Mouse (Mus musculus) heart, embryonic 11.5 days (tissue): ENCODE measurements at regions not wholly inside any gene's neighbourhood (a gene's known extent, or its start where the extent isn't known, plus 50 kb on each side); places are given as distances from the start of the nearest gene placed in this dataset.

ENCODE experiments used
- ATAC-seq: fragments of 200-750 bp; cut with Nextera tagmentation; replicated peaks from 2 replicates; pipeline ENCODE4 v1.8.0; 2017; ENCODE audit warnings: moderate library complexity; ENCODE audit not compliant: insufficient number of reproducible peaks, low FRiP score, low TSS enrichment
- H3K27ac ChIP-seq: fragments of 300-500 bp; sonication (generic); 2 replicates; pipeline ENCODE4 v1.5.1; 2014; ENCODE audit warnings: mild to moderate bottlenecking, low read depth, low read length
- H3K27me3 ChIP-seq: fragments of 300-500 bp; sonication (generic); 2 replicates; pipeline ENCODE4 v1.6.1; 2014; ENCODE audit warnings: mild to moderate bottlenecking, low read length, mixed read lengths; ENCODE audit not compliant: control insufficient read depth, insufficient read depth
- H3K36me3 ChIP-seq: fragments of 300-500 bp; sonication (generic); 2 replicates; pipeline ENCODE4 v1.6.1; 2014; ENCODE audit warnings: mild to moderate bottlenecking, low read length, moderate library complexity, mixed read lengths; ENCODE audit not compliant: control insufficient read depth, insufficient read depth
- H3K4me1 ChIP-seq: fragments of 300-500 bp; sonication (generic); 2 replicates; pipeline ENCODE4 v1.6.1; 2014; ENCODE audit warnings: low read length; ENCODE audit not compliant: control insufficient read depth, insufficient read depth
- H3K4me2 ChIP-seq: fragments of 300-500 bp; sonication (generic); 2 replicates; pipeline ENCODE4 v1.6.1; 2014; ENCODE audit warnings: mild to moderate bottlenecking, moderate library complexity
- H3K4me3 ChIP-seq: fragments of 300-500 bp; sonication (generic); 2 replicates; pipeline ENCODE4 v1.5.1; 2014; ENCODE audit warnings: low read depth, low read length
- H3K9ac ChIP-seq: fragments of 300-500 bp; sonication (generic); 2 replicates; pipeline ENCODE4 v1.6.1; 2014; ENCODE audit warnings: mild to moderate bottlenecking, low read depth, low read length, moderate library complexity
- H3K9me3 ChIP-seq: fragments of 300-500 bp; sonication (generic); replicated peaks from 2 replicates; pipeline ENCODE4 v1.6.1; 2016; ENCODE audit warnings: low read length; ENCODE audit not compliant: control insufficient read depth
- WGBS: fragments of 180-500 bp; shearing (Covaris S2); extraction: QIAGEN DNeasy Blood & Tissue Kit; methylation state at CpG from one replicate; pipeline ENCODE4 v1.1.7; 2014; ENCODE audit not compliant: insufficient replicate concordance; 5-methylcytosine and 5-hydroxymethylcytosine counted together

DNA sequence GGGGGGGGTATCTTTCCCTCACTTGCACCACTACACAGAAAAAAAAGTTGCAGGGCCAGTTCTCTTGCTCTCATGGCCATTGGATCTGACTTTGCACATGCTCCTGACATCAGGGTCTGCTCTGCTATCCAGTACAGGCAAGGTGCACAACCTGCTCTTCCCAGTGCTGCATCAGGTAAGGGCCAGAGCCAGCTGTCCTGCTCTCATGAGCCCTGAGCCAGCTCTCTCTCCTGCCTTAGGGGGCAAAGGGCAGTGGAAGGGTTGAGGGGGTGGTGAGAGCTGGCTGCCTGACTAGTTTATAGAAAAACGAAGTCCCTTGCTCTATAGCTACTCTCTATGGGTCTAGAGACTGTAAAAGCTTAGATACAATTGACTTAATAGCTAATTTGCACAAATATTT lies 927.6 kb downstream of the Rab28 start:
- no peak for ATAC-seq
- H3K9me3 ChIP-seq: no peaks in the 10 kb centered on the region
- 53% methylated on average over 1 of the region's 1 CpGs for WGBS
- no peak overlapping the region for H3K9ac ChIP-seq
- H3K27me3 ChIP-seq: no peaks in the 10 kb centered on the region
- no peak overlapping the region for H3K4me2 ChIP-seq
- H3K4me3 ChIP-seq: no peak overlapping the region
- H3K27ac ChIP-seq: no peak overlapping the region
- no peaks in the 10 kb centered on the region for H3K36me3 ChIP-seq
- no peaks in the 10 kb centered on the region for H3K4me1 ChIP-seq

DNA sequence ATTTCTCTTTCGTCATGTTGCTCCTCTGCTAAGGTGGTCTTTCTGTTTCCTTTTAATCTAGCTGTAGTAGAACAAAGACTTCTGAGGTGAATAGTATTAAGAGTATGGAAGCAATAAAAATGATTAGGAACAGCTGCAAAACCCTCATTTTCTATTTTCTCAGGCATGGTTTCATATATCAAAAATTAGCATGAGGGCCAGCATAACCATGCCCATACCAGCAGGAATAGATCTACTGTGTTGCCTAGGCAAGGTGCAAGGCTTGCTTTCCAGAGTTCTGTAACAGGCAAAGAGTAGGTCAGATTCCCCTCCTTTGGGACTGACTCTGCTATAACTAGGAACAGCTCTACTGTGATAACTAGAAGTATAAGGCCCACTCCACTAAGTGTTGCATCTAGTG lies 928.1 kb downstream of the Rab28 start:
- no peaks in the 10 kb centered on the region for H3K27me3 ChIP-seq
- H3K9ac ChIP-seq: no peak overlapping the region
- H3K4me1 ChIP-seq: no peaks in the 10 kb centered on the region
- 83% methylated on average over 1 of the region's 1 CpGs for WGBS
- no peaks in the 10 kb centered on the region for H3K9me3 ChIP-seq
- no peak for ATAC-seq
- H3K4me2 ChIP-seq: no peak overlapping the region
- no peaks in the 10 kb centered on the region for H3K36me3 ChIP-seq
- no peak overlapping the region for H3K27ac ChIP-seq
- no peak overlapping the region for H3K4me3 ChIP-seq

DNA sequence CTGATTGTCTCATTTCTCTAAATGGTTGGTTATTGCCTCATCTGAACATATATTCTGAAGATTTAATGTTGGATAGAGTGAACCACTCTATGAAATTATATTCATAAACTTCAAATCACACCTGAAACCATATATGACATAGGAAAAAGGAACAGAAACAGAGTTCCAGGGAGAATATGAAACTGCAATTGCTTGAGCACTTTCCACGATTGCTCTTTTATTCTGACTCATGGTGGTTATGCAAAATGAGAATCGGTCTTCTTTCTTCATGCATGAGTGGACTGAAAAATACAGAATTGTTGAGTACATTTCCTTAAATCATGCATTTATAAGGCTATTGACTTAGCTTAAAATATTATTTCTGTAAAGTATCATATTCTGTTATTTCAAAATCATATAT lies 932.1 kb downstream of the Rab28 start:
- Histone ChIP-seq H3K9me3 (no peaks in the 10 kb centered on the region), H3K9ac (no peak overlapping the region), H3K36me3 (no peaks in the 10 kb centered on the region), H3K27me3 (no peaks in the 10 kb centered on the region), H3K4me2 (no peak overlapping the region), H3K27ac (no peak overlapping the region), H3K4me1 (no peaks in the 10 kb centered on the region), H3K4me3 (no peak overlapping the region)
- no peak for ATAC-seq
- WGBS: 82% methylated on average over 2 of the region's 2 CpGs

DNA sequence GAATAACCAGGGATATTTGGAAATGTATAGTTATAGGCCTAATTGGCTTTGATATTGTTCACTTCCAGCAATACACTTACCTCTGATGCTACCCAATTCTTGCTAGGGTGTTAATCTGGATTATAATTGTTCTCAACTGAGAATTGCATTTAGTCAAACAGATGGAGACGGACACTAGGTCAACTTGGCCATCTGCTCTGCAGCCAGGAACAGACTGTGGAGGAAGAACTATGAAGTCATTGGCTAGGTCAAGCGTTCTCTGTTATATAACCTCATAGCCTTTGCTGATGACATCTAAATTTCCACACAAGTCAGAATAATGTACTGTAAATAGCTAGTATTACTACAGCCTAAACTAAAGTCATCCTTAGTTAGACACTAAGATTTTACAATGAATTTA lies 947.7 kb downstream of the Rab28 start:
- WGBS: 72% methylated on average over 2 of the region's 2 CpGs
- no peak for ATAC-seq
- no peak overlapping the region for H3K27ac ChIP-seq

DNA sequence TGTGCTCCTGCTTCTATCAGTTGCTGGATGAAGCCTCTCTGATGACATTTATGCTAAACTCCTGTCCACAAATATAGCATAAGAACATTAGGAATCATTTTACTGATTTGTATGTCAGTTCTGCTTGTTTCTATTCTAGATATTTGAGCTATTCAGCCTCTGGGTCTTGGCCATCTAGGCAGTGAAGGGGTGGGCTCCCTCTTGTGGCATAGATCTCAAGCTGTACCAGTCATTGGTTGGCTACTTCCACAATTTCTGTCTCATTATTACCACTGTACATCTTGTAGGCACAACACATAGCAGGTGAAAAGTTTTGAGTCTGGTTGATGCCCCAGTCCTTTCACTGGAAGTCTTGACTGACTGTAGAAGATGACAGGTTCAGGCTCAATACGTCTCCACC lies 957.9 kb downstream of the Rab28 start:
- H3K36me3 ChIP-seq: no peaks in the 10 kb centered on the region
- H3K4me3 ChIP-seq: no peak overlapping the region
- no peaks in the 10 kb centered on the region for H3K9me3 ChIP-seq
- WGBS: 64% methylated on average over 1 of the region's 1 CpGs
- no peak for ATAC-seq
- no peak overlapping the region for H3K27ac ChIP-seq
- H3K27me3 ChIP-seq: no peaks in the 10 kb centered on the region
- H3K4me1 ChIP-seq: no peaks in the 10 kb centered on the region
- H3K9ac ChIP-seq: no peak overlapping the region
- H3K4me2 ChIP-seq: no peak overlapping the region

More for the DNA sequence above, 947.7 kb downstream of the Rab28 start:
- no peaks in the 10 kb centered on the region for H3K27me3 ChIP-seq
- H3K4me2 ChIP-seq: no peak overlapping the region
- no peak overlapping the region for H3K9ac ChIP-seq
- H3K4me1 ChIP-seq: no peaks in the 10 kb centered on the region
- no peaks in the 10 kb centered on the region for H3K9me3 ChIP-seq
- no peak overlapping the region for H3K4me3 ChIP-seq
- no peaks in the 10 kb centered on the region for H3K36me3 ChIP-seq

DNA sequence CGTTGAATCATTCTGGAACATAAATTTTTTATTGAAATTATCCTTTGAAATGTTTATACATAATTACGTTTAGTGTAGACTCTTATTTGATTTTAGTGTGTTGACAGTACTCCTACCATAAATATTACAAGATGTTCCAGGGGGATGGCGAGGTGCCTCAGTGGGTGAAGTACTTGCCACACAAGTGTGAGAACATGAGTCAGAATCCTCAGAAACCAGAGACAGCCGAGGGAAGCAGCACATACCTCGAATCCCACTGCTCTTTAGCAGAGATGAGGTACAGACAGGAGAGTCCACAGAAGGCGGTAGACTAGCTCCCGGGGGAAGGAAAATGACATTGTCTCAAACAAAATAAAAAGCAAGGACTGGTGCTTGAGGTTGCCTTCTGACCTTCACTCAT lies 972.3 kb downstream of the Rab28 start:
- Histone ChIP-seq H3K4me2 (no peak overlapping the region), H3K27me3 (no peaks in the 10 kb centered on the region), H3K4me1 (no peaks in the 10 kb centered on the region; the same call in 1 of the 2 replicates), H3K9me3 (no peaks in the 10 kb centered on the region), H3K27ac (no peak overlapping the region), H3K36me3 (no peaks in the 10 kb centered on the region), H3K9ac (no peak overlapping the region), H3K4me3 (no peak overlapping the region)
- WGBS: 73% methylated on average over 7 of the region's 7 CpGs
- no peak for ATAC-seq

DNA sequence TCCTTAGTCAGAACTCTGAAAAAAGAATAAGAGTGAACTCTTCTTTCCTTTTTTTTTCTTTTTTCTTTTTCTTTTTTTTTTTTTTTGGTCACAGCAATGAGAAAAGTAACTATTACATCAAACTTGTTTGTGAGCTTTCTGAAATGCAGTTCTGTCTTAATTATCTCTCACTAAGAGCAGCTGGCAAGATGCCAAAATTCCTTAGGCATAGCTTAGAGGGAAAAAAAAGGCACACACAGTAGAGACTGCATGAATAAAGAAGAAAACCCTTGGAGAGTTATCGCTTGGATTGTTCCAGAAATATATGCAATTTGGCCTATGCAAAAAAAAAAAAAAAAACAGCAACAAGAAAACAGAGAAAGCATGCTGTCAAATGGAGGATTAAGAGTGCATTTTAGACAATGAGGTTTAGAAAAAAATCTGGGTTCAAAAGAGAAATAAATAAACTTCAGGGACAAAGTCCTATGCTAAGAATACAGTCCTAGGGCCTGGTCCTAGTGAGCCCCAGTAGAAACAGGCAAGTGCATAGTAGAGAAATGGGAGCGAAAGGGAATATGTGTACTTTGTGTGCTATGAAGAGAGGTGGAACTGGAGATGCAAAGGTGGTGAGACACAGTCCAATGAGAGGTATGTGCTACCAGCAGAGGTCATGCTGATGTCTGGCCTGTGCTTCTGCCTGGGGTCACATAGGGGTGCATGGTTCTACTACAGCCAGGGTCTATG lies 974.0 kb downstream of the Rab28 start:
- H3K9ac ChIP-seq: no peak overlapping the region
- H3K4me1 ChIP-seq: no peaks in the 10 kb centered on the region; the same call in 1 of the 2 replicates
- no peaks in the 10 kb centered on the region for H3K36me3 ChIP-seq
- no peaks in the 10 kb centered on the region for H3K9me3 ChIP-seq
- no peak overlapping the region for H3K27ac ChIP-seq
- WGBS: 74% methylated on average over 2 of the region's 2 CpGs
- H3K4me3 ChIP-seq: no peak overlapping the region
- peak; percentile 55; the same call in 1 of the 2 replicates for ATAC-seq
- no peaks in the 10 kb centered on the region for H3K27me3 ChIP-seq
- no peak overlapping the region for H3K4me2 ChIP-seq

DNA sequence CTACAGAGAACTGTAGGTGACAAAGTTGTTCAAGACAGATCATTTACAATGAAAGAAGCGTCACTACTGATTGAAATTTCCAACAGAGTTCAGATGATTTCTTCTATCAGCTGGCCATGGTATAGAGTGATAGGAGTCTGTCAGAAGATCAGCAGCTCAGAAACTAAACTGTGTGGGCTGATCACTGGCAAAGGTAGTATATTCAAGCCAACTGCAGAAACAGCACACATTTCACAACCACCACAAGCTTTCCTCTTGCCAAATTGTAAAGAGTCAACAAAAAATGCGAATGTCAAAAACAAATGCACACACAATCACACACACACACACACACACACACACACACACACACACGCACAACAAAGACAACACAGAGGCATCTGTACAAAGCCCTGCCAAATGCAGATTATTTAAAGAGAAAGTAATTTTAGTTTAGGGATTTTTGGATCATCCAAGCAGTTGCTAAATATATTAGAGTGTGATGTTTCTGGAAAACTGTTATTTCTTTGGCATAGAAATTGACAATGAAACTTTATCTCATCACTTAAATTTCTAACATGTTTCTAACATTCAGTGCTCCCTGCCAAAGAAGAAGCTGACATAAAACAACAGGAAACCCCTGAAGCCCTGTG lies 959.3 kb upstream of the Hs3st1 start:
- no peak overlapping the region for H3K27ac ChIP-seq
- ATAC-seq: no peak
- no peak overlapping the region for H3K4me2 ChIP-seq
- no peaks in the 10 kb centered on the region for H3K4me1 ChIP-seq
- 78% methylated on average over 3 of the region's 3 CpGs for WGBS
- no peak overlapping the region for H3K4me3 ChIP-seq
- no peaks in the 10 kb centered on the region for H3K36me3 ChIP-seq
- no peaks in the 10 kb centered on the region for H3K27me3 ChIP-seq
- H3K9ac ChIP-seq: no peak overlapping the region
- H3K9me3 ChIP-seq: no peaks in the 10 kb centered on the region

DNA sequence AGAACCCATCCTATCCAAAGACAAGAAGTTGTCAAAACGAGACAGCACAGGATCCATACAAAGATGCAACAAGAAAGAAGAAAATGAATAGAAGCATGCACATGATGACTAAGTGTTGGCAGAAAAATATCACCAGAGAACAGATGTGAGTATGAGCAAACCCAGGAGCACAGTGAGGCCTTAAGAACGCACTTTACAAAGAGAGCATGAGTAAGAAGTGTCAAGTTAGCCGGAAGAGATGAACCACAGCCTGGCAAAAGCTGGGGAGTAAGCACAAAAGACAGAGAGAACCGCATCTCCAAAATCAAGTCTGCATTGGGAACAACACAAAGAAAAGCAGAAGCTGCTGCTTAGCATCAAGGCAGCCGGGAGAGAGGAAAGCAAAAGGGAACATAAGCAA lies 946.4 kb upstream of the Hs3st1 start:
- Histone ChIP-seq H3K27me3 (no peaks in the 10 kb centered on the region), H3K4me1 (no peaks in the 10 kb centered on the region), H3K9ac (no peak overlapping the region), H3K36me3 (no peaks in the 10 kb centered on the region), H3K4me2 (no peak overlapping the region), H3K4me3 (no peak overlapping the region), H3K27ac (no peak overlapping the region), H3K9me3 (no peaks in the 10 kb centered on the region)
- ATAC-seq: no peak
- whole genome bisulfite sequencing: 69% methylated on average over 5 of the region's 5 CpGs
